Comparison of ENCODE assay signal across 27 mouse cellular contexts in genomic region chr13:89423491-89423890, GRCm38 (mm10).
DNase-seq lines count a peak whose midpoint lies in the region; ATAC-seq and TF ChIP-seq lines count a peak whose summit lies in the region.
"Had no signal": no experiment of that assay in that cellular context is flagged by ENCODE, and none has a peak within 500 bp of the region (broad histone marks: within the 10 kb centered on the region; RNA-seq: fewer than 3 reads in every experiment).

No protein-coding gene starts in this region.

- no peaks in the 10 kb centered on the region for H3K36me3 ChIP-seq in ES-E14 (ENCODE audit: control insufficient read depth, insufficient read depth, low read length, poor library complexity, severe bottlenecking)
- H3K36me3 ChIP-seq in forebrain, embryonic 11.5 days (ENCODE audit: control insufficient read depth, insufficient read depth, low read length), result no peaks in the 10 kb centered on the region
- H3K36me3 ChIP-seq: forebrain, embryonic 10.5 days; G1E; heart, embryonic 10.5 days; heart, embryonic 13.5 days; hindbrain, embryonic 12.5 days; hindbrain, embryonic 15.5 days had no signal

- H3K9me3 ChIP-seq in ES-E14 (ENCODE audit: control insufficient read depth, insufficient read depth, low read depth, low read length), result no peaks in the 10 kb centered on the region
- no peaks in the 10 kb centered on the region for H3K9me3 ChIP-seq in forebrain, embryonic 11.5 days (ENCODE audit: control insufficient read depth, low read length)
- H3K9me3 ChIP-seq: forebrain, embryonic 10.5 days; G1E; heart, embryonic 10.5 days; heart, embryonic 13.5 days; hindbrain, embryonic 12.5 days; hindbrain, embryonic 15.5 days had no signal

- H3K27ac ChIP-seq in ES-E14 (ENCODE audit: insufficient read depth, low read depth, low read length, poor library complexity, severe bottlenecking), result no peak overlapping the region
- H3K27ac ChIP-seq in forebrain, embryonic 11.5 days (ENCODE audit: low read depth, low read length), result no peak overlapping the region
- H3K27ac ChIP-seq: forebrain, embryonic 10.5 days; heart, adult 2 months; heart, embryonic 10.5 days; heart, embryonic 13.5 days; hindbrain, embryonic 12.5 days; hindbrain, embryonic 15.5 days had no signal

- H3K4me3 ChIP-seq in ES-E14 (ENCODE audit: insufficient read depth in 1 of 2, low read depth in 1 of 2, low read length in 2 of 2, poor library complexity in 1 of 2, severe bottlenecking in 1 of 2), result no peak overlapping the region
- no peak overlapping the region for H3K4me3 ChIP-seq in forebrain, embryonic 11.5 days (ENCODE audit: low read depth, low read length)
- H3K4me3 ChIP-seq: forebrain, embryonic 10.5 days; heart, adult 2 months; heart, embryonic 10.5 days; heart, embryonic 13.5 days; hindbrain, embryonic 12.5 days; hindbrain, embryonic 15.5 days had no signal

- H3K4me1 ChIP-seq in ES-E14 (ENCODE audit: control insufficient read depth in 2 of 2, insufficient read depth in 2 of 2, low read length in 2 of 2, poor library complexity in 1 of 2), result no peaks in the 10 kb centered on the region
- H3K4me1 ChIP-seq in forebrain, embryonic 11.5 days (replicated peaks; ENCODE audit: control insufficient read depth, insufficient read depth, low read length), result no peaks in the 10 kb centered on the region; the same call in 1 of the 2 replicates
- H3K4me1 ChIP-seq: hindbrain, embryonic 15.5 days had no signal

- no peak for ATAC-seq in forebrain, embryonic 11.5 days (replicated peaks; ENCODE audit: low FRiP score)
- ATAC-seq: CD4-positive, CD25-positive, alpha-beta regulatory T cell, adult 4 months; forebrain, embryonic 14.5 days; forebrain, postnatal 0 days; intestine, postnatal 0 days had no signal

- DNase-seq in ES-CJ7 (ENCODE audit: low read depth, low spot score) (peak; percentile 55), ES-E14 (ENCODE audit: low read depth, low spot score) (peak; percentile 35), ZHBTc4 (ENCODE audit: low read depth, low spot score) (peak; percentile 68)
- peak; percentile 8 for DNase-seq in forelimb bud, embryonic 11.5 days (ENCODE audit: low read depth, low spot score)
- DNase-seq in adrenal gland, adult (ENCODE audit: inconsistent age in 2 of 2, low spot score in 1 of 2), result no peak
- DNase-seq in forebrain, embryonic 11.5 days (ENCODE audit: low spot score), result no peak
- no peak for DNase-seq in cerebellum, adult 18-20 months
- DNase-seq: adrenal gland, adult 2 months; adrenal gland, postnatal 14 days; cerebellum, adult 11 months; cerebellum, adult 8-10 months; cerebellum, postnatal 10 days; cerebellum, postnatal 36 days; forebrain, postnatal 0 days; gastrocnemius, postnatal 10 days; gastrocnemius, postnatal 36 days; heart, adult 2 months; kidney, adult 2 months had no signal

- no peak overlapping the region for H3K4me2 ChIP-seq in forebrain, embryonic 11.5 days (ENCODE audit: low read depth, low read length, severe bottlenecking)
- H3K4me2 ChIP-seq: heart, embryonic 13.5 days; hindbrain, embryonic 12.5 days; hindbrain, embryonic 15.5 days had no signal

- H3K27me3 ChIP-seq in forebrain, embryonic 11.5 days (ENCODE audit: control insufficient read depth, insufficient read depth, low read length), result no peaks in the 10 kb centered on the region
- H3K27me3 ChIP-seq: heart, embryonic 13.5 days; hindbrain, embryonic 12.5 days; hindbrain, embryonic 15.5 days had no signal

- in situ Hi-C loops in ES-E14 (cut with MboI; ENCODE audit: low sequenced_read_pairs in 2 of 2, unreplicated experiment in 2 of 2), result no loop called here

- no peak overlapping the region for H3K9ac ChIP-seq in ES-E14 (ENCODE audit: insufficient read depth, low read depth, low read length, poor library complexity, severe bottlenecking)
- no peak overlapping the region for H3K9ac ChIP-seq in forebrain, embryonic 11.5 days (ENCODE audit: low read length)
- H3K9ac ChIP-seq: forebrain, postnatal 0 days; heart, embryonic 13.5 days; hindbrain, embryonic 12.5 days; hindbrain, embryonic 15.5 days had no signal

TF ChIP-seq in ES-E14, 5 proteins besides CTCF, POLR2A, EP300 and RAD21:
- TF ChIP-seq HCFC1 (IDR thresholded peaks at IDR 0.05; ENCODE audit: borderline replicate concordance, insufficient read depth, low read length) (no peak), MAFK (IDR thresholded peaks at IDR 0.05; ENCODE audit: insufficient read depth, low read depth, low read length) (no peak), CHD2 (IDR thresholded peaks at IDR 0.05; ENCODE audit: low read depth, low read length) (no peak), ZC3H11A (IDR thresholded peaks at IDR 0.05; ENCODE audit: borderline replicate concordance, low read depth, low read length) (no peak), ZNF384 (IDR thresholded peaks at IDR 0.05; ENCODE audit: low read depth, low read length) (no peak)
TF ChIP-seq in ES-E14: peak in this region for 0.

Comparison
In these comparisons a context has a peak if more than half of its experiments do, and no peak if none do; other contexts are left out.
1. DNase-seq: peak in ES-CJ7 (single experiment), ES-E14 (single experiment), ZHBTc4 (single experiment) and forelimb bud, embryonic 11.5 days (single experiment); none in adrenal gland, adult (0 of 2), forebrain, embryonic 11.5 days (single experiment) and cerebellum, adult 18-20 months (0 of 2).